ENCODE assay signal across 24 mouse cellular contexts in the genomic region with DNA sequence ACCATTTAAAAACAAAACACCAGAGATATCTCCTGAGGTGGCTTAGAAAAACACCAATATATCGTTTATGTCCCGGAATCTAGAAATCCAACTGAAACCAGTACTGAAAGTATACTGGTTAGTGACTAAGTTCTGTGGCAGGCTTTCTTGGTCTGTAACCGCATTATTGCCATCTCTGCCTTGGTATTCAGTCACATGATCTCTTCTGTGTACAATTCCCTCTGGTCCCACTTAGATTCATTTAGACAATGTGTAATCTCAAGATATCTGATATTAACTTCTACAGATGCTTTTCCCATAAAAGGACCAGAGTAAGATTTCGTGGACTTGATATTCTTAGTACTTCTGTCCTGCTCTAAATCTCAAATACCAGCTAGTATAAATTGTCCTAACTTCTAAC.
"Had no signal": no experiment of that assay in that cellular context is flagged by ENCODE, and none has a peak within 500 bp of the region (broad histone marks: within the 10 kb centered on the region; RNA-seq: fewer than 3 reads in every experiment).

No protein-coding gene starts in this region.

- H3K4me1 ChIP-seq: embryonic facial prominence, embryonic 10.5 days; embryonic facial prominence, embryonic 12.5 days; embryonic facial prominence, embryonic 13.5 days; embryonic facial prominence, embryonic 15.5 days; forebrain, embryonic 10.5 days; forebrain, embryonic 12.5 days; forebrain, embryonic 13.5 days; forebrain, embryonic 15.5 days had no signal

- H3K4me3 ChIP-seq: embryonic facial prominence, embryonic 10.5 days; embryonic facial prominence, embryonic 12.5 days; embryonic facial prominence, embryonic 13.5 days; embryonic facial prominence, embryonic 15.5 days; erythroblast, embryonic 14.5 days; forebrain, embryonic 10.5 days; forebrain, embryonic 12.5 days; forebrain, embryonic 13.5 days; forebrain, embryonic 15.5 days; gastrocnemius, adult 2 months; heart, adult 2 months had no signal

- H3K9me3 ChIP-seq: embryonic facial prominence, embryonic 10.5 days; embryonic facial prominence, embryonic 12.5 days; embryonic facial prominence, embryonic 13.5 days; embryonic facial prominence, embryonic 15.5 days; forebrain, embryonic 10.5 days; forebrain, embryonic 12.5 days; forebrain, embryonic 13.5 days; forebrain, embryonic 15.5 days had no signal

- H3K36me3 ChIP-seq: embryonic facial prominence, embryonic 10.5 days; embryonic facial prominence, embryonic 12.5 days; embryonic facial prominence, embryonic 13.5 days; embryonic facial prominence, embryonic 15.5 days; forebrain, embryonic 10.5 days; forebrain, embryonic 12.5 days; forebrain, embryonic 15.5 days had no signal

- H3K4me2 ChIP-seq: embryonic facial prominence, embryonic 12.5 days; embryonic facial prominence, embryonic 13.5 days; embryonic facial prominence, embryonic 15.5 days; forebrain, embryonic 12.5 days; forebrain, embryonic 13.5 days; forebrain, embryonic 15.5 days had no signal

- H3K27me3 ChIP-seq: embryonic facial prominence, embryonic 12.5 days; embryonic facial prominence, embryonic 13.5 days; embryonic facial prominence, embryonic 15.5 days; forebrain, embryonic 12.5 days; forebrain, embryonic 13.5 days; forebrain, embryonic 15.5 days had no signal

- DNase-seq: cerebellum, adult 9-10 months; cerebellum, adult 9-11 months; cerebellum, postnatal 10 days; cerebellum, postnatal 14 days; cerebellum, postnatal 25 days; cerebellum, postnatal 36 days; embryo, embryonic 11 days; forebrain, postnatal 0 days; gastrocnemius, adult 2 months; gastrocnemius, postnatal 10 days; gastrocnemius, postnatal 14 days; gastrocnemius, postnatal 25 days; gastrocnemius, postnatal 36 days; heart, adult 18-20 months; heart, adult 2 months had no signal

- H3K27ac ChIP-seq: embryonic facial prominence, embryonic 10.5 days; embryonic facial prominence, embryonic 12.5 days; embryonic facial prominence, embryonic 13.5 days; embryonic facial prominence, embryonic 15.5 days; forebrain, embryonic 10.5 days; forebrain, embryonic 12.5 days; forebrain, embryonic 13.5 days; forebrain, embryonic 15.5 days; gastrocnemius, adult 2 months; heart, adult 2 months had no signal
